Mouse (Mus musculus): Measurements from ENCODE around the gene Clip1. TPM values are rescaled to one million over a fixed set of nuclear protein-coding genes. Genes with fewer than 3 reads are reported as not detected.
A peak's percentile ranks its signal among the peaks of the same experiment; 100 is the strongest.

The Clip1 gene
- polyA plus RNA-seq, 1 experiment: 41.3 TPM

- no peak for TF ChIP-seq POLR2A (IDR thresholded peaks at IDR 0.05; ENCODE audit: low read depth, low read length)
- TF ChIP-seq CTCF (IDR thresholded peaks at IDR 0.05; ENCODE audit: borderline replicate concordance, insufficient read depth, low read length): no peak
- no peak overlapping the region for H3K4me3 ChIP-seq (ENCODE audit: insufficient read depth, low read length)
- H3K4me1 ChIP-seq (ENCODE audit: control insufficient read depth, insufficient read depth, low read length): peaks cover 16% of the 10 kb centered on the region
- no peak overlapping the region for H3K27ac ChIP-seq (ENCODE audit: insufficient read depth, low read length)
These were observed 9.2 kb downstream of the Clip1 start for GRCm38 (mm10) chr5:123675221-123675620.

GRCm38 (mm10) chr5:123671473-123671820 is 13.0 kb downstream of the Clip1 start:
- Histone ChIP-seq H3K4me1 (ENCODE audit: control insufficient read depth, insufficient read depth, low read length) (peaks cover 23% of the 10 kb centered on the region), H3K27ac (ENCODE audit: insufficient read depth, low read length) (no peak overlapping the region), H3K4me3 (ENCODE audit: insufficient read depth, low read length) (no peak overlapping the region)
- TF ChIP-seq POLR2A (IDR thresholded peaks at IDR 0.05; ENCODE audit: low read depth, low read length) (no peak), CTCF (IDR thresholded peaks at IDR 0.05; ENCODE audit: borderline replicate concordance, insufficient read depth, low read length) (no peak)

- TF ChIP-seq POLR2A (IDR thresholded peaks at IDR 0.05; ENCODE audit: low read depth, low read length) (no peak), CTCF (IDR thresholded peaks at IDR 0.05; ENCODE audit: borderline replicate concordance, insufficient read depth, low read length) (no peak)
- Histone ChIP-seq H3K4me1 (ENCODE audit: control insufficient read depth, insufficient read depth, low read length) (peaks cover 23% of the 10 kb centered on the region), H3K4me3 (ENCODE audit: insufficient read depth, low read length) (no peak overlapping the region), H3K27ac (ENCODE audit: insufficient read depth, low read length) (peak overlapping the region; percentile 4; the same call in 1 of the 2 replicates)
These were observed 13.5 kb downstream of the Clip1 start for GRCm38 (mm10) chr5:123670800-123671472.

- Histone ChIP-seq H3K4me3 (ENCODE audit: insufficient read depth, low read length) (no peak overlapping the region), H3K27ac (ENCODE audit: insufficient read depth, low read length) (peak overlapping the region; percentile 4; the same call in 1 of the 2 replicates), H3K4me1 (ENCODE audit: control insufficient read depth, insufficient read depth, low read length) (peaks cover 23% of the 10 kb centered on the region)
- TF ChIP-seq CTCF (IDR thresholded peaks at IDR 0.05; ENCODE audit: borderline replicate concordance, insufficient read depth, low read length): no peak
- no peak for TF ChIP-seq POLR2A (IDR thresholded peaks at IDR 0.05; ENCODE audit: low read depth, low read length)
These were observed 14.2 kb downstream of the Clip1 start for GRCm38 (mm10) chr5:123669991-123670799.

GRCm38 (mm10) chr5:123667915-123668314 is 16.5 kb downstream of the Clip1 start:
- TF ChIP-seq CTCF (IDR thresholded peaks at IDR 0.05; ENCODE audit: borderline replicate concordance, insufficient read depth, low read length): no peak
- TF ChIP-seq POLR2A (IDR thresholded peaks at IDR 0.05; ENCODE audit: low read depth, low read length): no peak
- Histone ChIP-seq H3K27ac (ENCODE audit: insufficient read depth, low read length) (no peak overlapping the region), H3K4me3 (ENCODE audit: insufficient read depth, low read length) (no peak overlapping the region), H3K4me1 (ENCODE audit: control insufficient read depth, insufficient read depth, low read length) (peaks cover 20% of the 10 kb centered on the region)

- no peak for TF ChIP-seq POLR2A (IDR thresholded peaks at IDR 0.05; ENCODE audit: low read depth, low read length)
- TF ChIP-seq CTCF (IDR thresholded peaks at IDR 0.05; ENCODE audit: borderline replicate concordance, insufficient read depth, low read length): no peak
- H3K27ac ChIP-seq (ENCODE audit: insufficient read depth, low read length): no peak overlapping the region
- H3K4me1 ChIP-seq (ENCODE audit: control insufficient read depth, insufficient read depth, low read length): peaks cover 22% of the 10 kb centered on the region
These were observed 18.5 kb downstream of the Clip1 start for GRCm38 (mm10) chr5:123665956-123666355.

GRCm38 (mm10) chr5:123664329-123664728 is 20.1 kb downstream of the Clip1 start:
- H3K27ac ChIP-seq (ENCODE audit: insufficient read depth, low read length): no peak overlapping the region
- H3K4me3 ChIP-seq (ENCODE audit: insufficient read depth, low read length): no peak overlapping the region
- TF ChIP-seq POLR2A (IDR thresholded peaks at IDR 0.05; ENCODE audit: low read depth, low read length) (no peak), CTCF (IDR thresholded peaks at IDR 0.05; ENCODE audit: borderline replicate concordance, insufficient read depth, low read length) (no peak)
- H3K4me1 ChIP-seq (ENCODE audit: control insufficient read depth, insufficient read depth, low read length): peaks cover 17% of the 10 kb centered on the region

More at GRCm38 (mm10) chr5:123665956-123666355, 18.5 kb downstream of the Clip1 start:
- H3K4me3 ChIP-seq (ENCODE audit: insufficient read depth, low read length): no peak overlapping the region

GRCm38 (mm10) chr5:123662059-123662458 is 22.4 kb downstream of the Clip1 start:
- Histone ChIP-seq H3K4me1 (ENCODE audit: control insufficient read depth, insufficient read depth, low read length) (peaks cover 16% of the 10 kb centered on the region), H3K27ac (ENCODE audit: insufficient read depth, low read length) (peak overlapping the region; percentile 20; the same call in 1 of the 2 replicates), H3K4me3 (ENCODE audit: insufficient read depth, low read length) (no peak overlapping the region)
- TF ChIP-seq POLR2A (IDR thresholded peaks at IDR 0.05; ENCODE audit: low read depth, low read length): no peak
- TF ChIP-seq CTCF (IDR thresholded peaks at IDR 0.05; ENCODE audit: borderline replicate concordance, insufficient read depth, low read length): no peak

GRCm38 (mm10) chr5:123661602-123662001 is 22.8 kb downstream of the Clip1 start:
- Histone ChIP-seq H3K4me1 (ENCODE audit: control insufficient read depth, insufficient read depth, low read length) (peaks cover 11% of the 10 kb centered on the region), H3K4me3 (ENCODE audit: insufficient read depth, low read length) (no peak overlapping the region), H3K27ac (ENCODE audit: insufficient read depth, low read length) (peak overlapping the region; percentile 20; the same call in 1 of the 2 replicates)
- TF ChIP-seq CTCF (IDR thresholded peaks at IDR 0.05; ENCODE audit: borderline replicate concordance, insufficient read depth, low read length): no peak
- TF ChIP-seq POLR2A (IDR thresholded peaks at IDR 0.05; ENCODE audit: low read depth, low read length): no peak

GRCm38 (mm10) chr5:123657651-123658050 is 26.8 kb downstream of the Clip1 start:
- Histone ChIP-seq H3K27ac (ENCODE audit: insufficient read depth, low read length) (no peak overlapping the region), H3K4me3 (ENCODE audit: insufficient read depth, low read length) (no peak overlapping the region), H3K4me1 (ENCODE audit: control insufficient read depth, insufficient read depth, low read length) (peaks cover 9% of the 10 kb centered on the region)
- TF ChIP-seq POLR2A (IDR thresholded peaks at IDR 0.05; ENCODE audit: low read depth, low read length): no peak
- TF ChIP-seq CTCF (IDR thresholded peaks at IDR 0.05; ENCODE audit: borderline replicate concordance, insufficient read depth, low read length): no peak

All from embryonic fibroblast, embryonic 13.5 days (primary cell).